Mouse (Mus musculus): ENCODE results near the gene Jpt1. TPM values are rescaled to one million over a fixed set of nuclear protein-coding genes. Genes with fewer than 3 reads are reported as not detected.
"Not testable (repeated sequence)": the region's sequence is repeated elsewhere in the genome, so short reads cannot be mapped to it uniquely, and the experiment has no call there.

Gene Jpt1
- polyA plus RNA-seq (2012; rRNA removed), result 1,229 and 1,645 TPM in 2 replicates

DNA sequence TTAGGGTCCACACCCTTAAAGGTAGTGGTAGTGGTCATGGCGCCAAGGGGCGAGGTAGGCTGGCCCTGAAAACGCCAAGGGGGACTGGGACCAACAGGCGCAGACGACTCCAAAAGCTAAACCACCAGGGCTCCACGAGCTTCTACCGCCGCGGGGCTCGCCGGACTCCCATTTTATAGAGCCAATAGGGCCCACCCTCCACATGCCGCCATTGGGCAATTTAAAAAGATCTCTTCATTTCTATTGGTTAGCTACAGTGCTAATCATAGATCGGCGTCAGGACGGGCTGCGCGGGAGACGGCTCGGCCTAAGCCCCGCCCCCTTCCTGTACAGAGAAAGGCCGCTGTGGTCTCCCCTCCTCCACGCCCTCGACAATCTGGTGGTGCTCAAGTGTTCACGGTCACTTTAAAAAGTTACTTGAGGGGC is at the start of gene Jpt1:
Gene Jpt1, minus strand, starts transcription at position 150 of the 426 bp plus-strand sequence.
- TF ChIP-seq POLR2A (IDR thresholded peaks at IDR 0.05; ENCODE audit: borderline replicate concordance, extremely low read depth, insufficient read depth, insufficient read length, poor library complexity, severe bottlenecking) (peak; percentile 96; the same call in 1 of the 2 replicates), CTCF (IDR thresholded peaks at IDR 0.05; ENCODE audit: borderline replicate concordance, extremely low read depth, insufficient read depth, insufficient read length) (no peak)

DNA sequence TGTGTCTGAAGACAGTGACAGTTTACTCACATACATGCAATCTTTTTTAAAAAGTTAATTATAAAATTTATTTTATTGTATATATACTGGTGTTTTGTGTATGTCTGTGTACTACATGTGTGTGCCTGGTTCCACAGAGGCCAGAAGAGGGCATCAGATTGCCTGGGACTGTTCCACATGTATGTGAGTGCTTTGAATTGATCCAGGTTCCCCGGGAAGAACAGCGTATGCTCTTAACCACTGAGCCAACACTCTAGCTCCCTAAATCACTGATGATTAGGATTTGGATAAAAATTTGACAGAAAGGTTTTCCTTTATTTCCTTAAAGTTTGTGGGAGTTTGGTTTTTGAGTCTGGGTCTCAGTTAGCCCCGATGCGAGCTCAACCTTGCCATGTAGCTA is 49.2 kb upstream of the Jpt1 start:
- no peak for TF ChIP-seq POLR2A (IDR thresholded peaks at IDR 0.05; ENCODE audit: borderline replicate concordance, extremely low read depth, insufficient read depth, insufficient read length, poor library complexity, severe bottlenecking)
- TF ChIP-seq CTCF (IDR thresholded peaks at IDR 0.05; ENCODE audit: borderline replicate concordance, extremely low read depth, insufficient read depth, insufficient read length), result no peak
- peak; percentile 33 for DNase-seq (ENCODE audit: low read depth)

More for the DNA sequence above, at the start of gene Jpt1:
- DNase-seq (ENCODE audit: low read depth), result peak; percentile 98

GRCm38 (mm10) chr11:115555717-115556116 is 41.5 kb upstream of the Jpt1 start:
- TF ChIP-seq POLR2A (IDR thresholded peaks at IDR 0.05; ENCODE audit: borderline replicate concordance, extremely low read depth, insufficient read depth, insufficient read length, poor library complexity, severe bottlenecking) (no peak), CTCF (IDR thresholded peaks at IDR 0.05; ENCODE audit: borderline replicate concordance, extremely low read depth, insufficient read depth, insufficient read length) (no peak)
- DNase-seq (ENCODE audit: low read depth), result no peak

DNA sequence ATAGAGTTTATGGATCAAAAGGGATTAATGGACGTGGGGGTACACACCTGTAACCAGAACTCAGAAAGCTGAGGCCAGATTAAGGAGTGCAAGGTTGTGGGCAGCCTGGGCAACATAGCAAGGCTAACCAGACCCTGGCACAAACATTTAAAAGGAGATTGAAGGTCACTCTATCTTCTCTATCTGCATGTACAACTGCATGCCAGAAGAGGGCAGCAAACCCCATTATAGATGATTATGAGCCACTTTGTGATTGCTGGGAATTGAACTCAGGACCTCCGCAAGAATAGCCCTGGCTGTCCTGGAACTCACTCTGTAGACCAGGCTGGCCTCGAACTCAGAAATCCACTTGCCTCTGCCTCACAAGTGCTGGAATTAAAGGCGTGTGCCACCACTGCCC is 38.6 kb upstream of the Jpt1 start:
- peak; percentile 2 for DNase-seq (ENCODE audit: low read depth)
- peak; percentile 25; the same call in 1 of the 2 replicates for TF ChIP-seq CTCF (IDR thresholded peaks at IDR 0.05; ENCODE audit: borderline replicate concordance, extremely low read depth, insufficient read depth, insufficient read length)
- TF ChIP-seq POLR2A (IDR thresholded peaks at IDR 0.05; ENCODE audit: borderline replicate concordance, extremely low read depth, insufficient read depth, insufficient read length, poor library complexity, severe bottlenecking), result no peak

DNA sequence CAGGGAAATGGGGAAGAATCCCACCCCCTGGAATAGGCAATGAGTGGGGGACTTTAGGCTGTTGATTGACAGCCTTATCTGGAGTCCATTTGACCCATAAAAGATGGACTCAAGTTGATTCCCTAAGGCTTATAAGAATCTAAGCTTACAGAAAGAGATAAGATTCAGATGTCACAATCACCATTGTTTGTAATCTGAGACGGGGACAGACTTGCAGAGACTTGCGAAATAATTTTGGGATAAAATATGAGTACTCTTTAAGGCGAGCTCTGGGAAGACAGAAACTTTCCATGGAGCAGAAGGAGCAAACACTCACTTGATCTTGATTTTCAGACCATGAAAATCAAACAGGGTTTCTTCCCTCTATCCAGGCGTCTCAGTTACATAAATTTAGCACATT is 29.4 kb upstream of the Jpt1 start:
- TF ChIP-seq CTCF (IDR thresholded peaks at IDR 0.05; ENCODE audit: borderline replicate concordance, extremely low read depth, insufficient read depth, insufficient read length) (no peak), POLR2A (IDR thresholded peaks at IDR 0.05; ENCODE audit: borderline replicate concordance, extremely low read depth, insufficient read depth, insufficient read length, poor library complexity, severe bottlenecking) (no peak)

GRCm38 (mm10) chr11:115538045-115538444 is 23.9 kb upstream of the Jpt1 start:
- DNase-seq (ENCODE audit: low read depth), result no peak
- TF ChIP-seq POLR2A (IDR thresholded peaks at IDR 0.05; ENCODE audit: borderline replicate concordance, extremely low read depth, insufficient read depth, insufficient read length, poor library complexity, severe bottlenecking) (no peak), CTCF (IDR thresholded peaks at IDR 0.05; ENCODE audit: borderline replicate concordance, extremely low read depth, insufficient read depth, insufficient read length) (no peak)

More for the DNA sequence above, 29.4 kb upstream of the Jpt1 start:
- no peak for DNase-seq (ENCODE audit: low read depth)

DNA sequence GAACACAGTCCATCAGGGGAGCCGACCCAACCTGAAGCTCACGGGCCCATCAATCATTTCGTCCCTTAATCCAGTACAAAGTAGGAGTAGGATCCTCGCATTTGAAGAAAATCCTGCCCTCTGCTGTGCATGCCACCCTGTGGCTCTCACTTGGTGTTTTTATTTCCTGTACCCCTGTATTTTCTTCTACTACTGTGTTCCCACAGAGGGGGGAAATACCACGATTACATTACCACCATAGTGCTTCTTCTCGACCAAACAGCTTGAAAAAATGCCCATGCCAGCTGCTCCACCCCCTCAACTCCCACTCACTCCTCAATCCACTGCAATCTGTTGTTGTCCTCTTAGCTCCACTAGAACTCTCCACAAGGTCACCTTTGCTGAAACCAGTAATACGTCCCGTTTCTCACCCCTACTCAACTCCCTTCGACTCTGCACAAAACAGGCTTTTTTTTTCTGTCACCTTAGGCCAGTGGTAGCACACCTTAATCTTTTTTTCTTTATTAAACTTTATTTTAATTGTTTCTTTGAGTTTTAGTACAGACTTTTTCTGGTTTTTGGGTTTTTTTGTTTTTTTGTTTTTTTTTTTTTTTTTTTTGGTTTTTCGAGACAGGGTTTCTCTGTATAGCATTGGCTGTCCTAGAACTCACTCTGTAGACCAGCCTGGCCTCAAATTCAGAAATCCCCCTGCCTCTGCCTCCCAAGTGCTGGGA is 22.8 kb upstream of the Jpt1 start:
- no peak for TF ChIP-seq POLR2A (IDR thresholded peaks at IDR 0.05; ENCODE audit: borderline replicate concordance, extremely low read depth, insufficient read depth, insufficient read length, poor library complexity, severe bottlenecking)
- TF ChIP-seq CTCF (IDR thresholded peaks at IDR 0.05; ENCODE audit: borderline replicate concordance, extremely low read depth, insufficient read depth, insufficient read length), result no peak
- DNase-seq (ENCODE audit: low read depth), result no peak

GRCm38 (mm10) chr11:115536038-115536681 is 22.0 kb upstream of the Jpt1 start, which contains the start of gene Sumo2:
Sumo2 (minus strand) TSS chr11:115536276.
- DNase-seq (ENCODE audit: low read depth), result peak; percentile 99
- TF ChIP-seq POLR2A (IDR thresholded peaks at IDR 0.05; ENCODE audit: borderline replicate concordance, extremely low read depth, insufficient read depth, insufficient read length, poor library complexity, severe bottlenecking), result peak; percentile 82
- no peak for TF ChIP-seq CTCF (IDR thresholded peaks at IDR 0.05; ENCODE audit: borderline replicate concordance, extremely low read depth, insufficient read depth, insufficient read length)

- peak; percentile 83 for DNase-seq (ENCODE audit: low read depth)
- no peak for TF ChIP-seq CTCF (IDR thresholded peaks at IDR 0.05; ENCODE audit: borderline replicate concordance, extremely low read depth, insufficient read depth, insufficient read length)
- no peak for TF ChIP-seq POLR2A (IDR thresholded peaks at IDR 0.05; ENCODE audit: borderline replicate concordance, extremely low read depth, insufficient read depth, insufficient read length, poor library complexity, severe bottlenecking)
Observed at GRCm38 (mm10) chr11:115535401-115536037, 21.3 kb upstream of the Jpt1 start.

DNA sequence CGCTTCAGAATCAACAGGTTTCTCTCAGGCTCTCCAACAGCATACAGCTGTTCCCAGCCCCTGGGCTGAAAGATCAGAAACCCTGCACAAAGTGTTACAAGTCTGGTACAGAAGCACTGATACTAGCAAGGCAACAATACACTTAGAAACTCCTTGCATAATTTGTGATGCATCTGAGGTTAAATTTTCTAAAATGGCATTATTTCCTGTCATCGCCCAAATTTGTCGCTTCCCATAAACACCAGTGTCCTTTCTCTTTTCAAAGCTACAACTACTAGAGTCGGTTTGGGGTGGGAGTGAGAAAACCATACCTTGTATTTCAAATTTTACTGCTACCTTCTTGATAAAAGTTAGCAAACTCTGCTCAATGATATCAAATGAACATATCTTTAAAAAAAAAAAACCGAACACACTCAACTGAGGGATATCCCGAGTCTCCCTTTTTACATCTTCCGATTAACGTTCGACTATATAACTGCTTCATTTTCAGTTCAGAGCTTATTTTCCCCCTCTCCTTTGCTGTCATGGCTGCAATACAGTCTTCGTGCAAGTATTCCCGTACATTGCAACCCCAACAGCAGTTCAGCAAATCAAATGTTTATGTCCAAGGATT is 20.7 kb upstream of the Jpt1 start:
- peak; percentile 24 for DNase-seq (ENCODE audit: low read depth)
- TF ChIP-seq CTCF (IDR thresholded peaks at IDR 0.05; ENCODE audit: borderline replicate concordance, extremely low read depth, insufficient read depth, insufficient read length) (no peak), POLR2A (IDR thresholded peaks at IDR 0.05; ENCODE audit: borderline replicate concordance, extremely low read depth, insufficient read depth, insufficient read length, poor library complexity, severe bottlenecking) (no peak)

GRCm38 (mm10) chr11:115526446-115526845 is 12.3 kb upstream of the Jpt1 start:
- DNase-seq (ENCODE audit: low read depth), result not testable (repeated sequence)

Measured in brain, embryonic 14.5 days (tissue).